Mouse (Mus musculus) mouse trophoblast stem cell (cell line): ENCODE results near the gene Manf.

Source experiments
- in situ Hi-C, 2 experiments: fragments of 300-500 bp; cut with MseI, MboI; formaldehyde crosslinking; loops; 2 replicates in 1 of 2; 3 replicates in 1 of 2; pipeline ENCODE4 v1.15.1; 2025

Gene Manf

GRCm38 (mm10) chr9:106891829-106892551 is at the start of gene Manf:
Gene Manf (minus strand): TSS chr9:106891979.
- in situ Hi-C loops = no loop called here

GRCm38 (mm10) chr9:106934998-106935397 is 43.2 kb upstream of the Manf start:
- in situ Hi-C loops = no loop called here

- in situ Hi-C loops = no loop called here
Observed at GRCm38 (mm10) chr9:106914878-106915277, 23.1 kb upstream of the Manf start.

GRCm38 (mm10) chr9:106913759-106914158 is 22.0 kb upstream of the Manf start:
- in situ Hi-C loops = no loop called here

GRCm38 (mm10) chr9:106911624-106912023 is 19.8 kb upstream of the Manf start:
- in situ Hi-C loops = no loop called here

- in situ Hi-C loops = no loop called here
Observed at GRCm38 (mm10) chr9:106908715-106909114, 16.9 kb upstream of the Manf start.

GRCm38 (mm10) chr9:106908174-106908573 is 16.4 kb upstream of the Manf start:
- in situ Hi-C loops = no loop called here

- in situ Hi-C loops = no loop called here
Observed at GRCm38 (mm10) chr9:106906597-106906996, 14.8 kb upstream of the Manf start.

GRCm38 (mm10) chr9:106903791-106904134 is 12.0 kb upstream of the Manf start:
- in situ Hi-C loops = no loop called here

GRCm38 (mm10) chr9:106903099-106903790 is 11.5 kb upstream of the Manf start:
- in situ Hi-C loops = no loop called here

- in situ Hi-C loops = no loop called here
Observed at GRCm38 (mm10) chr9:106901596-106901995, 9.8 kb upstream of the Manf start.

- in situ Hi-C loops = no loop called here
Observed at GRCm38 (mm10) chr9:106898901-106899300, 7.1 kb upstream of the Manf start.

GRCm38 (mm10) chr9:106893327-106893726 is 1.5 kb upstream of the Manf start:
- in situ Hi-C loops = no loop called here

- in situ Hi-C loops = no loop called here
Observed at GRCm38 (mm10) chr9:106892552-106892875, 735 bp upstream of the Manf start.

- in situ Hi-C loops = no loop called here
Observed at GRCm38 (mm10) chr9:106891341-106891741, 438 bp downstream of the Manf start.

- in situ Hi-C loops = no loop called here
Observed at GRCm38 (mm10) chr9:106890496-106891240, 1.1 kb downstream of the Manf start.

GRCm38 (mm10) chr9:106889321-106889720 is 2.5 kb downstream of the Manf start:
- in situ Hi-C loops = no loop called here

GRCm38 (mm10) chr9:106888346-106888745 is 3.4 kb downstream of the Manf start:
- in situ Hi-C loops = no loop called here

GRCm38 (mm10) chr9:106886828-106887702 is 4.7 kb downstream of the Manf start, which contains the start of gene Rbm15b:
Gene Rbm15b (minus strand): TSS chr9:106887428.
- in situ Hi-C loops = no loop called here

GRCm38 (mm10) chr9:106885901-106886731 is 5.7 kb downstream of the Manf start:
- in situ Hi-C loops = no loop called here
